12 mouse cellular contexts compared by ENCODE assay signal in genomic region chr16:38000178-38000577, GRCm38 (mm10).
A peak's percentile ranks its signal among the peaks of the same experiment; 100 is the strongest.
DNase-seq lines count a peak whose midpoint lies in the region; ATAC-seq and TF ChIP-seq lines count a peak whose summit lies in the region.
"Had no signal": no experiment of that assay in that cellular context is flagged by ENCODE, and none has a peak within 500 bp of the region (broad histone marks: within the 10 kb centered on the region; RNA-seq: fewer than 3 reads in every experiment).

No protein-coding gene starts in this region.

- no peak overlapping the region for H3K4me2 ChIP-seq in embryonic facial prominence, embryonic 13.5 days
- H3K4me2 ChIP-seq in hindbrain, embryonic 14.5 days (replicated peaks): no peak overlapping the region
- H3K4me2 ChIP-seq in midbrain, postnatal 0 days (ENCODE audit: low read depth, low read length, poor library complexity, severe bottlenecking): no peak overlapping the region
- H3K4me2 ChIP-seq: limb, embryonic 15.5 days had no signal

- H3K4me3 ChIP-seq in embryonic facial prominence, embryonic 13.5 days: no peak overlapping the region
- no peak overlapping the region for H3K4me3 ChIP-seq in hindbrain, embryonic 14.5 days (replicated peaks; ENCODE audit: low read length)
- H3K4me3 ChIP-seq in midbrain, postnatal 0 days (ENCODE audit: low read depth, low read length): no peak overlapping the region
- H3K4me3 ChIP-seq: limb, embryonic 15.5 days had no signal

- intact Hi-C loops in heart, postnatal 10 days (cut with DNase I): no loop called here

- H3K9ac ChIP-seq in embryonic facial prominence, embryonic 13.5 days: 0 out of 2 replicates have a peak overlapping the region, but pooled peaks have one; percentile 44
- H3K9ac ChIP-seq in hindbrain, embryonic 14.5 days: peak overlapping the region; percentile 4; the same call in 1 of the 2 replicates
- 0 out of 2 replicates have a peak overlapping the region, but pooled peaks have one; percentile 19 for H3K9ac ChIP-seq in midbrain, postnatal 0 days (replicated peaks; ENCODE audit: low read length, poor library complexity, severe bottlenecking)
- H3K9ac ChIP-seq: limb, embryonic 15.5 days had no signal

- H3K36me3 ChIP-seq in embryonic facial prominence, embryonic 13.5 days: no peaks in the 10 kb centered on the region
- H3K36me3 ChIP-seq in hindbrain, embryonic 14.5 days (replicated peaks; ENCODE audit: control insufficient read depth, insufficient read depth): no peaks in the 10 kb centered on the region
- no peaks in the 10 kb centered on the region for H3K36me3 ChIP-seq in midbrain, postnatal 0 days (ENCODE audit: insufficient read depth, low read length)
- H3K36me3 ChIP-seq: limb, embryonic 15.5 days had no signal

- no peak for ATAC-seq in embryonic facial prominence, embryonic 13.5 days (ENCODE audit: insufficient number of reproducible peaks, insufficient read depth, low FRiP score, low TSS enrichment, low read depth)
- peak; percentile 73; the same call in 1 of the 2 replicates for ATAC-seq in hindbrain, embryonic 14.5 days (ENCODE audit: low FRiP score)
- 0 out of 2 replicates have a peak, but pooled peaks have one; percentile 41 for ATAC-seq in midbrain, postnatal 0 days (ENCODE audit: low FRiP score)
- no peak for ATAC-seq in cerebellum, adult (ENCODE audit: insufficient number of reproducible peaks, low FRiP score, low TSS enrichment)

- peak overlapping the region; percentile 29; the same call in 1 of the 2 replicates for H3K27ac ChIP-seq in embryonic facial prominence, embryonic 13.5 days
- H3K27ac ChIP-seq in hindbrain, embryonic 14.5 days: peak overlapping the region; percentile 70
- H3K27ac ChIP-seq in midbrain, postnatal 0 days (ENCODE audit: low read depth, low read length): peak overlapping the region; percentile 55; the same call in 1 of the 2 replicates
- H3K27ac ChIP-seq: limb, embryonic 15.5 days had no signal

- no peaks in the 10 kb centered on the region for H3K9me3 ChIP-seq in embryonic facial prominence, embryonic 13.5 days
- no peaks in the 10 kb centered on the region for H3K9me3 ChIP-seq in hindbrain, embryonic 14.5 days (ENCODE audit: control insufficient read depth, low read length)
- H3K9me3 ChIP-seq in midbrain, postnatal 0 days (ENCODE audit: low read length): no peaks in the 10 kb centered on the region
- H3K9me3 ChIP-seq: limb, embryonic 15.5 days had no signal

- DNase-seq in kidney, postnatal 10 days: peak; percentile 2
- no peak for DNase-seq in kidney, postnatal 36 days
- no peak for DNase-seq in hindbrain, embryonic 14.5 days (ENCODE audit: low spot score)
- DNase-seq in midbrain, postnatal 0 days (ENCODE audit: low spot score): peak; percentile 44
- no peak for DNase-seq in thymus, adult 18-20 months
- DNase-seq in heart, postnatal 10 days: no peak
- DNase-seq: adrenal gland, postnatal 14 days; cerebellum, postnatal 10 days; kidney, postnatal 4 days had no signal

- 28% methylated on average over 7 of the region's 7 CpGs for WGBS in embryonic facial prominence, embryonic 13.5 days
- WGBS in hindbrain, embryonic 14.5 days: 11% methylated on average over 7 of the region's 7 CpGs
- WGBS in midbrain, postnatal 0 days: 12% methylated on average over 7 of the region's 7 CpGs

- no peak for TF ChIP-seq CTCF in midbrain, postnatal 0 days (IDR thresholded peaks at IDR 0.05)

- 0 out of 2 replicates have a peak, but pooled peaks cover 7% of the 10 kb centered on the region for H3K4me1 ChIP-seq in embryonic facial prominence, embryonic 13.5 days
- H3K4me1 ChIP-seq in hindbrain, embryonic 14.5 days (replicated peaks; ENCODE audit: control insufficient read depth, insufficient read depth, low read length): 0 out of 2 replicates have a peak, but pooled peaks cover 3% of the 10 kb centered on the region
- no peaks in the 10 kb centered on the region for H3K4me1 ChIP-seq in midbrain, postnatal 0 days (ENCODE audit: insufficient read depth, low read length)

- H3K27me3 ChIP-seq in embryonic facial prominence, embryonic 13.5 days: no peaks in the 10 kb centered on the region
- no peaks in the 10 kb centered on the region for H3K27me3 ChIP-seq in hindbrain, embryonic 14.5 days (ENCODE audit: control insufficient read depth, insufficient read depth, low read length)
- no peaks in the 10 kb centered on the region for H3K27me3 ChIP-seq in midbrain, postnatal 0 days (ENCODE audit: insufficient read depth, low read length)
- H3K27me3 ChIP-seq: limb, embryonic 15.5 days had no signal

Comparison
In these comparisons a context has a peak if more than half of its experiments do, and no peak if none do; other contexts are left out.
1. DNase-seq: peak in kidney, postnatal 10 days (single experiment) and midbrain, postnatal 0 days (single experiment); none in kidney, postnatal 36 days (0 of 2), hindbrain, embryonic 14.5 days (single experiment), thymus, adult 18-20 months (0 of 2) and heart, postnatal 10 days (0 of 2).
2. ATAC-seq: peak in hindbrain, embryonic 14.5 days (single experiment) and midbrain, postnatal 0 days (single experiment); none in embryonic facial prominence, embryonic 13.5 days (single experiment) and cerebellum, adult (single experiment).
3. Peak in every context shown above with its lines, with median percentiles within 50 percentile points of each other: H3K27ac ChIP-seq and H3K9ac ChIP-seq.